Mouse (Mus musculus): Measurements from ENCODE around the gene Slc11a1.

Gene Slc11a1

GRCm38 (mm10) chr1:74353453-74354229 is 21.4 kb upstream of the Slc11a1 start:
- no peak for DNase-seq (ENCODE audit: extremely low spot score)

- no peak for DNase-seq (ENCODE audit: extremely low spot score)
These were observed 17.5 kb upstream of the Slc11a1 start for GRCm38 (mm10) chr1:74357531-74357930.

- no peak for DNase-seq (ENCODE audit: extremely low spot score)
These were observed 15.0 kb upstream of the Slc11a1 start for GRCm38 (mm10) chr1:74359952-74360517.

- peak; percentile 70 for DNase-seq (ENCODE audit: extremely low spot score)
These were observed 13.2 kb upstream of the Slc11a1 start, which contains the start of gene Catip for GRCm38 (mm10) chr1:74361812-74362211. Catip (plus strand) TSS chr1:74362108.

GRCm38 (mm10) chr1:74362325-74363229 is 12.4 kb upstream of the Slc11a1 start:
- no peak for DNase-seq (ENCODE audit: extremely low spot score)

- no peak for DNase-seq (ENCODE audit: extremely low spot score)
These were observed 11.6 kb upstream of the Slc11a1 start for GRCm38 (mm10) chr1:74363437-74363836.

- DNase-seq (ENCODE audit: extremely low spot score) = no peak
These were observed 10.7 kb upstream of the Slc11a1 start for GRCm38 (mm10) chr1:74364270-74364669.

- peak; percentile 49 for DNase-seq (ENCODE audit: extremely low spot score)
These were observed 6.9 kb upstream of the Slc11a1 start for GRCm38 (mm10) chr1:74367886-74368645.

GRCm38 (mm10) chr1:74370040-74370439 is 5.0 kb upstream of the Slc11a1 start:
- DNase-seq (ENCODE audit: extremely low spot score) = no peak

GRCm38 (mm10) chr1:74373372-74373771 is 1.6 kb upstream of the Slc11a1 start:
- DNase-seq (ENCODE audit: extremely low spot score) = no peak

GRCm38 (mm10) chr1:74375561-74375960 is 566 bp downstream of the Slc11a1 start:
- no peak for DNase-seq (ENCODE audit: extremely low spot score)

- no peak for DNase-seq (ENCODE audit: extremely low spot score)
These were observed 1.4 kb downstream of the Slc11a1 start for GRCm38 (mm10) chr1:74376396-74376795.

GRCm38 (mm10) chr1:74379058-74379504 is 4.1 kb downstream of the Slc11a1 start:
- no peak for DNase-seq (ENCODE audit: extremely low spot score)

- DNase-seq (ENCODE audit: extremely low spot score) = no peak
These were observed 5.5 kb downstream of the Slc11a1 start for GRCm38 (mm10) chr1:74380484-74380883.

- DNase-seq (ENCODE audit: extremely low spot score) = no peak
These were observed 6.6 kb downstream of the Slc11a1 start for GRCm38 (mm10) chr1:74381588-74382021.

GRCm38 (mm10) chr1:74383385-74383784 is 8.4 kb downstream of the Slc11a1 start:
- DNase-seq (ENCODE audit: extremely low spot score) = no peak

GRCm38 (mm10) chr1:74384525-74384924 is 9.5 kb downstream of the Slc11a1 start:
- DNase-seq (ENCODE audit: extremely low spot score) = no peak

- no peak for DNase-seq (ENCODE audit: extremely low spot score)
These were observed 10.1 kb downstream of the Slc11a1 start for GRCm38 (mm10) chr1:74385064-74385463.

GRCm38 (mm10) chr1:74385531-74385930 is 10.5 kb downstream of the Slc11a1 start:
- no peak for DNase-seq (ENCODE audit: extremely low spot score)

- DNase-seq (ENCODE audit: extremely low spot score) = no peak
These were observed 11.3 kb downstream of the Slc11a1 start for GRCm38 (mm10) chr1:74386363-74386713.

- peak; percentile 97 for DNase-seq (ENCODE audit: extremely low spot score)
These were observed 11.9 kb downstream of the Slc11a1 start for GRCm38 (mm10) chr1:74386714-74387385.
